Mouse (Mus musculus): Measurements from ENCODE around the gene Atf6b. TPM values are rescaled to one million over a fixed set of nuclear protein-coding genes. Genes with fewer than 3 reads are reported as not detected.

Gene Atf6b
- total and polyA plus RNA-seq, 3 experiments = 45.3 to 101 TPM; not detected in 1

DNA sequence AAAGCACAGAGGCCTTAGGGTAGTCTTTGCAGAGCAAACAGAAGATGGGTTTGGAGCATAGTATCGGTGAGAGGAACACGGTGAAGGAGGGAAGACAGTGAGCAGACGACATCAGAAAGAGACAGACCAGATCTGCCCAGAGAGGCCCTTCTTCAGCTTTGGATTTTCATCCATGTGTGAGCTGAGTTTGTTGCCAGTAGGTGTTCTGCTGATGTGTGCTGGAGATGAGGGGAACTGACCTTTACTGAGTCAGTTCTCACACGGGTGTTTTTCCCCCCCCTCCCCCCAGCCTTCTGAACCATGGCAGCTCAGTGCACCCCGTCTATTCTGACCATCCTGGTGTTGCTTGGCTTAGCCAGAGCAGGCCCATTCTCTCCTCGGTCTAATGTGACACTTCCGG, 23.3 kb downstream of the Atf6b start, which contains the start of gene Tnxb:
Gene Tnxb (plus strand): TSS at position 301 of the 400 bp plus-strand sequence.
- H3K9ac ChIP-seq (ENCODE audit: control insufficient read depth, low read depth, low read length, poor library complexity, severe bottlenecking) = no peak within 1 kb of the TSS
- H3K27ac ChIP-seq (ENCODE audit: control insufficient read depth, low read depth, low read length) = no peak within 1 kb of the TSS
- H3K4me1 ChIP-seq (ENCODE audit: control insufficient read depth in 1 of 2, insufficient read depth in 2 of 2, low read length in 2 of 2) = no peaks in the 10 kb centered on the region
- no peak for DNase-seq (ENCODE audit: low read depth, low spot score)
- no peak within 1 kb of the TSS for H3K4me3 ChIP-seq (ENCODE audit: control insufficient read depth in 1 of 2, insufficient read depth in 1 of 2, low read depth in 2 of 2, low read length in 2 of 2)
- TF ChIP-seq GATA1 (IDR thresholded peaks at IDR 0.05; ENCODE audit: low read depth, low read length) (no peak), TBP (IDR thresholded peaks at IDR 0.05; ENCODE audit: low read depth, low read length) (no peak)
- H3K9me3 ChIP-seq (replicated peaks; ENCODE audit: insufficient read depth, low read length) = no peaks in the 10 kb centered on the region
- H3K27me3 ChIP-seq (ENCODE audit: control insufficient read depth in 1 of 2, insufficient read depth in 2 of 2, low read length in 2 of 2) = no peaks in the 10 kb centered on the region
- no peaks in the 10 kb centered on the region for H3K79me2 ChIP-seq (ENCODE audit: control insufficient read depth, insufficient read depth, low read length, poor library complexity)
- H3K36me3 ChIP-seq (ENCODE audit: control insufficient read depth in 1 of 2, insufficient read depth in 2 of 2, low read length in 2 of 2) = no peaks in the 10 kb centered on the region

GRCm38 (mm10) chr17:34671151-34672066, 24.5 kb downstream of the Atf6b start:
- H3K27ac ChIP-seq (ENCODE audit: control insufficient read depth, low read depth, low read length) = no peak overlapping the region
- H3K4me3 ChIP-seq (ENCODE audit: control insufficient read depth in 1 of 2, insufficient read depth in 1 of 2, low read depth in 2 of 2, low read length in 2 of 2) = no peak overlapping the region
- H3K36me3 ChIP-seq (ENCODE audit: control insufficient read depth in 1 of 2, insufficient read depth in 2 of 2, low read length in 2 of 2) = no peaks in the 10 kb centered on the region
- H3K9me3 ChIP-seq (replicated peaks; ENCODE audit: insufficient read depth, low read length) = no peaks in the 10 kb centered on the region
- no peak for DNase-seq (ENCODE audit: low read depth, low spot score)
- no peaks in the 10 kb centered on the region for H3K27me3 ChIP-seq (ENCODE audit: control insufficient read depth in 1 of 2, insufficient read depth in 2 of 2, low read length in 2 of 2)
- TF ChIP-seq TCF12 (IDR thresholded peaks at IDR 0.05; ENCODE audit: low read depth, low read length) (no peak), ZC3H11A (IDR thresholded peaks at IDR 0.05; ENCODE audit: low read depth, low read length) (no peak), E2F4 (IDR thresholded peaks at IDR 0.05; ENCODE audit: borderline replicate concordance, low read depth, low read length) (no peak), USF2 (IDR thresholded peaks at IDR 0.05; ENCODE audit: borderline replicate concordance in 1 of 2, insufficient read depth in 1 of 2, low read depth in 1 of 2, low read length in 2 of 2) (no peak), GABPA (IDR thresholded peaks at IDR 0.05; ENCODE audit: low read depth, low read length) (no peak), RAD21 (IDR thresholded peaks at IDR 0.05; ENCODE audit: low read depth, low read length) (no peak), SMC3 (IDR thresholded peaks at IDR 0.05; ENCODE audit: low read depth, low read length) (no peak), POLR2AphosphoS5 (IDR thresholded peaks at IDR 0.05; ENCODE audit: borderline replicate concordance, low read depth, low read length) (no peak)
- no peaks in the 10 kb centered on the region for H3K4me1 ChIP-seq (ENCODE audit: control insufficient read depth in 1 of 2, insufficient read depth in 2 of 2, low read length in 2 of 2)
- H3K79me2 ChIP-seq (ENCODE audit: control insufficient read depth, insufficient read depth, low read length, poor library complexity) = no peaks in the 10 kb centered on the region
- H3K9ac ChIP-seq (ENCODE audit: control insufficient read depth, low read depth, low read length, poor library complexity, severe bottlenecking) = no peak overlapping the region

- H3K79me2 ChIP-seq (ENCODE audit: control insufficient read depth, insufficient read depth, low read length, poor library complexity) = no peaks in the 10 kb centered on the region
- H3K36me3 ChIP-seq (ENCODE audit: control insufficient read depth in 1 of 2, insufficient read depth in 2 of 2, low read length in 2 of 2) = no peaks in the 10 kb centered on the region
- no peak overlapping the region for H3K9ac ChIP-seq (ENCODE audit: control insufficient read depth, low read depth, low read length, poor library complexity, severe bottlenecking)
- H3K27ac ChIP-seq (ENCODE audit: control insufficient read depth, low read depth, low read length) = no peak overlapping the region
- no peak for TF ChIP-seq MYC (IDR thresholded peaks at IDR 0.05; ENCODE audit: low read depth, low read length)
- no peak for TF ChIP-seq SMC3 (IDR thresholded peaks at IDR 0.05; ENCODE audit: low read depth, low read length)
- no peak for TF ChIP-seq TAL1 (IDR thresholded peaks at IDR 0.05; ENCODE audit: low read length)
- no peak for TF ChIP-seq ZNF384 (IDR thresholded peaks at IDR 0.05; ENCODE audit: low read depth, low read length)
- TF ChIP-seq ELF1 (IDR thresholded peaks at IDR 0.05; ENCODE audit: low read depth, low read length) = no peak
- TF ChIP-seq CTCF (IDR thresholded peaks at IDR 0.05 in 2 of 3, conservative IDR thresholded peaks at IDR 0.05 in 1 of 3; ENCODE audit: control insufficient read depth in 1 of 3, insufficient read depth in 1 of 3, low read depth in 2 of 3, low read length in 3 of 3, poor library complexity in 1 of 3, severe bottlenecking in 1 of 3) = no peak
- no peak for TF ChIP-seq ZKSCAN1 (IDR thresholded peaks at IDR 0.05; ENCODE audit: low read depth, low read length)
- no peak for TF ChIP-seq GATA1 (IDR thresholded peaks at IDR 0.05; ENCODE audit: low read depth, low read length)
- TF ChIP-seq TCF12 (IDR thresholded peaks at IDR 0.05; ENCODE audit: low read depth, low read length) = no peak
- TF ChIP-seq HCFC1 (IDR thresholded peaks at IDR 0.05; ENCODE audit: low read depth, low read length) = no peak
- no peak for TF ChIP-seq POLR2AphosphoS5 (IDR thresholded peaks at IDR 0.05; ENCODE audit: borderline replicate concordance, low read depth, low read length)
- TF ChIP-seq UBTF (IDR thresholded peaks at IDR 0.05; ENCODE audit: borderline replicate concordance, insufficient read depth, low read depth, low read length) = no peak
- TF ChIP-seq MXI1 (IDR thresholded peaks at IDR 0.05; ENCODE audit: low read depth, low read length) = no peak
- no peak for TF ChIP-seq GABPA (IDR thresholded peaks at IDR 0.05; ENCODE audit: low read depth, low read length)
- H3K4me3 ChIP-seq (ENCODE audit: control insufficient read depth in 1 of 2, insufficient read depth in 1 of 2, low read depth in 2 of 2, low read length in 2 of 2) = no peak overlapping the region
- H3K9me3 ChIP-seq (replicated peaks; ENCODE audit: insufficient read depth, low read length) = no peaks in the 10 kb centered on the region
- no peak for DNase-seq (ENCODE audit: low read depth, low spot score)
- H3K27me3 ChIP-seq (ENCODE audit: control insufficient read depth in 1 of 2, insufficient read depth in 2 of 2, low read length in 2 of 2) = no peaks in the 10 kb centered on the region
- H3K4me1 ChIP-seq (ENCODE audit: control insufficient read depth in 1 of 2, insufficient read depth in 2 of 2, low read length in 2 of 2) = no peaks in the 10 kb centered on the region
Measured at GRCm38 (mm10) chr17:34672246-34672792, 25.4 kb downstream of the Atf6b start.

Data from MEL (cell line).